Mouse (Mus musculus): ENCODE results near the gene Anks1b.

DNA sequence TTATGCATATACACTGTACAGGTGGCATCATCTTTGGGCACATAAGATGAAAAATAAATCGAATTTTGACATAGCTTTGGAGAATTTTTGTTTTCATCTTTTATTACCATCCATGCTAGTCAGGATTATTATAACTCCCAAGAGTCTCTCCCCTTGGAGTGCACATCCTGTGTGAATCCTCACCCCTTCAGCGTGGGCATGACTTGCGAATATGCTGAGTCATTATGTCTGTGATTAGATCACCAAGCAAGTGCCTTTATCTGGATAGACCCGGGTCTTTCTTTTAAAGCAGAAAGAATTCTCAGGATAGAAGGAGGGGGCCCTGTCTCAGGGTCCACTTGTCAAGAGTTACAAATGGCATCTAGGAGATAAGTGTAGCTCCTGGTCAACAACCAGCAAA, 48.7 kb downstream of the Anks1b start:
- TF ChIP-seq CTCF (IDR thresholded peaks at IDR 0.05; ENCODE audit: extremely low read depth, insufficient read length, insufficient replicate concordance, low read depth, low read length), result no peak
- TF ChIP-seq POLR2A (IDR thresholded peaks at IDR 0.05; ENCODE audit: low read depth, low read length), result no peak

Measured in small intestine, adult 2 months (tissue).